Mouse (Mus musculus): ENCODE results near the gene Adcy9. TPM values are rescaled to one million over a fixed set of nuclear protein-coding genes. Genes with fewer than 3 reads are reported as not detected.

Gene Adcy9
- total and polyA plus RNA-seq, 3 experiments, result 1.1 to 3.1 (median 1.2) TPM

GRCm38 (mm10) chr16:4431013-4431412, 10.7 kb upstream of the Adcy9 start:
- no peak overlapping the region for H3K27ac ChIP-seq (ENCODE audit: insufficient read depth, low read depth)
- dilution Hi-C loops (cut with MboI; ENCODE audit: extremely low pct_ligation_motif_present, extremely low pct_unique_long_range_greater_than_20kb, low sequenced_read_pairs), result no loop called here
- no peak for TF ChIP-seq JUN (IDR thresholded peaks at IDR 0.05; ENCODE audit: insufficient read depth, low read depth, low read length)
- TF ChIP-seq USF2 (conservative IDR thresholded peaks at IDR 0.05; ENCODE audit: low read depth, low read length), result no peak
- no peak for TF ChIP-seq MXI1 (IDR thresholded peaks at IDR 0.05; ENCODE audit: low read depth, low read length)
- no peak for TF ChIP-seq TCF12 (IDR thresholded peaks at IDR 0.05; ENCODE audit: low read depth, low read length)
- TF ChIP-seq NRF1 (IDR thresholded peaks at IDR 0.05; ENCODE audit: low read depth, low read length), result no peak
- TF ChIP-seq ETS1 (conservative IDR thresholded peaks at IDR 0.05; ENCODE audit: low read depth, low read length), result no peak
- TF ChIP-seq ZMIZ1 (IDR thresholded peaks at IDR 0.05; ENCODE audit: low read depth, low read length), result no peak
- no peak for TF ChIP-seq POLR2A (IDR thresholded peaks at IDR 0.05; ENCODE audit: low read depth, low read length)
- no peak for TF ChIP-seq ZKSCAN1 (IDR thresholded peaks at IDR 0.05; ENCODE audit: borderline replicate concordance, low read depth, low read length)
- TF ChIP-seq CHD2 (IDR thresholded peaks at IDR 0.05; ENCODE audit: low read length), result no peak
- no peak for TF ChIP-seq POLR2AphosphoS2 (IDR thresholded peaks at IDR 0.05; ENCODE audit: low read depth, low read length)
- TF ChIP-seq EP300 (IDR thresholded peaks at IDR 0.05; ENCODE audit: low read length), result no peak
- peaks cover 5 to 6% of the 10 kb centered on the region in 2 experiments; a peak in 2 of 4 replicates for H3K4me1 ChIP-seq (ENCODE audit: control insufficient read depth in 1 of 2, insufficient read depth in 2 of 2)
- no peak overlapping the region for H3K4me2 ChIP-seq (ENCODE audit: insufficient read depth, low read depth, poor library complexity, severe bottlenecking)
- H3K79me2 ChIP-seq (replicated peaks; ENCODE audit: control insufficient read depth, extremely low read depth, insufficient read depth, poor library complexity, severe bottlenecking), result no peaks in the 10 kb centered on the region
- H3K36me3 ChIP-seq (replicated peaks in 1 of 2; ENCODE audit: control insufficient read depth in 1 of 2, insufficient read depth in 1 of 2, low read length in 1 of 2), result no peaks in the 10 kb centered on the region
- in situ Hi-C loops (cut with MboI; ENCODE audit: low pct_ligation_motif_present, low pct_unique_long_range_greater_than_20kb, low sequenced_read_pairs), result loop anchor here (5.0 kb wide), 1 partner anchor 36 kb away; no protein-coding TSS in a partner anchor
- no peak overlapping the region for H3K4me3 ChIP-seq (replicated peaks in 1 of 3; ENCODE audit: low read depth in 2 of 3, low read length in 2 of 3, poor library complexity in 1 of 3)
- H3K9me3 ChIP-seq (replicated peaks; ENCODE audit: low read length), result no peaks in the 10 kb centered on the region
- no peaks in the 10 kb centered on the region for H3K27me3 ChIP-seq (replicated peaks)
- no peak overlapping the region for H3K9ac ChIP-seq (ENCODE audit: insufficient read depth, low read depth)
- no peak for DNase-seq (ENCODE audit: extremely low read depth)

GRCm38 (mm10) chr16:4430232-4430631, 9.9 kb upstream of the Adcy9 start:
- Histone ChIP-seq H3K4me3 (replicated peaks in 1 of 3; ENCODE audit: low read depth in 2 of 3, low read length in 2 of 3, poor library complexity in 1 of 3) (no peak overlapping the region), H3K79me2 (replicated peaks; ENCODE audit: control insufficient read depth, extremely low read depth, insufficient read depth, poor library complexity, severe bottlenecking) (no peaks in the 10 kb centered on the region), H3K36me3 (replicated peaks in 1 of 2; ENCODE audit: control insufficient read depth in 1 of 2, insufficient read depth in 1 of 2, low read length in 1 of 2) (no peaks in the 10 kb centered on the region), H3K27me3 (replicated peaks) (no peaks in the 10 kb centered on the region), H3K4me2 (ENCODE audit: insufficient read depth, low read depth, poor library complexity, severe bottlenecking) (no peak overlapping the region), H3K27ac (ENCODE audit: insufficient read depth, low read depth) (no peak overlapping the region), H3K9ac (ENCODE audit: insufficient read depth, low read depth) (no peak overlapping the region), H3K4me1 (ENCODE audit: control insufficient read depth in 1 of 2, insufficient read depth in 2 of 2) (peaks cover 5 to 8% of the 10 kb centered on the region in 2 experiments; a peak in 2 of 4 replicates), H3K9me3 (replicated peaks; ENCODE audit: low read length) (no peaks in the 10 kb centered on the region)
- in situ Hi-C loops (cut with MboI; ENCODE audit: low pct_ligation_motif_present, low pct_unique_long_range_greater_than_20kb, low sequenced_read_pairs) (loop anchor here (5.0 kb wide), 1 partner anchor 37 kb away; no protein-coding TSS in a partner anchor), dilution Hi-C loops (cut with MboI; ENCODE audit: extremely low pct_ligation_motif_present, extremely low pct_unique_long_range_greater_than_20kb, low sequenced_read_pairs) (no loop called here)
- DNase-seq (ENCODE audit: extremely low read depth), result no peak
- TF ChIP-seq USF2 (conservative IDR thresholded peaks at IDR 0.05; ENCODE audit: low read depth, low read length), result no peak

- Histone ChIP-seq H3K27ac (ENCODE audit: insufficient read depth, low read depth) (no peak overlapping the region), H3K27me3 (replicated peaks) (no peaks in the 10 kb centered on the region), H3K4me2 (ENCODE audit: insufficient read depth, low read depth, poor library complexity, severe bottlenecking) (no peak overlapping the region), H3K4me3 (replicated peaks in 1 of 3; ENCODE audit: low read depth in 2 of 3, low read length in 2 of 3, poor library complexity in 1 of 3) (no peak overlapping the region), H3K9me3 (replicated peaks; ENCODE audit: low read length) (no peaks in the 10 kb centered on the region), H3K9ac (ENCODE audit: insufficient read depth, low read depth) (no peak overlapping the region), H3K4me1 (ENCODE audit: control insufficient read depth in 1 of 2, insufficient read depth in 2 of 2) (peaks cover 0 to 15% of the 10 kb centered on the region in 2 experiments; a peak in 2 of 4 replicates), H3K79me2 (replicated peaks; ENCODE audit: control insufficient read depth, extremely low read depth, insufficient read depth, poor library complexity, severe bottlenecking) (no peaks in the 10 kb centered on the region), H3K36me3 (replicated peaks in 1 of 2; ENCODE audit: control insufficient read depth in 1 of 2, insufficient read depth in 1 of 2, low read length in 1 of 2) (no peaks in the 10 kb centered on the region)
- no peak for DNase-seq (ENCODE audit: extremely low read depth)
- 0 out of 2 replicates have a peak, but pooled peaks have one; percentile 0 for TF ChIP-seq BHLHE40 (IDR thresholded peaks at IDR 0.05; ENCODE audit: low read depth, low read length)
- no peak for TF ChIP-seq JUN (IDR thresholded peaks at IDR 0.05; ENCODE audit: insufficient read depth, low read depth, low read length)
- in situ Hi-C loops (cut with MboI; ENCODE audit: low pct_ligation_motif_present, low pct_unique_long_range_greater_than_20kb, low sequenced_read_pairs), result no loop called here
- dilution Hi-C loops (cut with MboI; ENCODE audit: extremely low pct_ligation_motif_present, extremely low pct_unique_long_range_greater_than_20kb, low sequenced_read_pairs), result no loop called here
Measured at GRCm38 (mm10) chr16:4425658-4426234, 5.4 kb upstream of the Adcy9 start.
